Mouse (Mus musculus) kidney, embryonic 15.5 days (tissue): ENCODE results near the gene Galnt15. TPM values are rescaled to one million over a fixed set of nuclear protein-coding genes. Genes with fewer than 3 reads are reported as not detected.
A peak's percentile ranks its signal among the peaks of the same experiment; 100 is the strongest.

Source experiments
- ATAC-seq: fragments of 200-750 bp; cut with Nextera tagmentation; replicated peaks from 2 replicates; pipeline ENCODE4 v1.8.0; 2017; ENCODE audit warnings: moderate TSS enrichment; ENCODE audit not compliant: low FRiP score
- H3K27ac ChIP-seq: fragments of 300-500 bp; sonication (generic); 2 replicates; pipeline ENCODE4 v1.5.1; 2015; ENCODE audit warnings: mild to moderate bottlenecking, inconsistent platforms
- H3K27me3 ChIP-seq: fragments of 300-500 bp; sonication (generic); 2 replicates; pipeline ENCODE4 v1.6.1; 2015; ENCODE audit warnings: inconsistent platforms
- H3K36me3 ChIP-seq: fragments of 300-500 bp; sonication (generic); 2 replicates; pipeline ENCODE4 v1.6.1; 2015; ENCODE audit warnings: inconsistent platforms
- H3K4me1 ChIP-seq: fragments of 300-500 bp; sonication (generic); 2 replicates; pipeline ENCODE4 v1.6.1; 2015; ENCODE audit warnings: inconsistent platforms
- H3K4me2 ChIP-seq: fragments of 300-500 bp; sonication (generic); 2 replicates; pipeline ENCODE4 v1.6.1; 2015; ENCODE audit warnings: moderate library complexity, mild to moderate bottlenecking, inconsistent platforms
- H3K4me3 ChIP-seq: fragments of 300-500 bp; sonication (generic); replicated peaks from 2 replicates; pipeline ENCODE4 v1.5.1; 2015; ENCODE audit warnings: mild to moderate bottlenecking, inconsistent platforms
- H3K9ac ChIP-seq: fragments of 300-500 bp; sonication (generic); 2 replicates; pipeline ENCODE4 v1.6.1; 2015; ENCODE audit warnings: mild to moderate bottlenecking, inconsistent platforms
- H3K9me3 ChIP-seq: fragments of 300-500 bp; sonication (generic); replicated peaks from 2 replicates; pipeline ENCODE4 v1.6.1; 2016; ENCODE audit warnings: inconsistent platforms
- WGBS: fragments of 180-500 bp; shearing (Covaris S2); methylation state at CpG from one replicate; pipeline ENCODE4 v1.1.7; 2015; ENCODE audit warnings: mixed read lengths; 5-methylcytosine and 5-hydroxymethylcytosine counted together
- polyA plus RNA-seq: library from polyadenylated mRNA; unstranded; fragments of >200 nt; fragmentation: Nextera tagmentation; extraction: Ambion mirVana; gene quantifications from 2 replicates; pipeline ENCODE4 v1.2.1, GENCODE M21; 2015

Galnt15 gene
- polyA plus RNA-seq, 1 experiment from 2014 or later, result 0.38 TPM

DNA sequence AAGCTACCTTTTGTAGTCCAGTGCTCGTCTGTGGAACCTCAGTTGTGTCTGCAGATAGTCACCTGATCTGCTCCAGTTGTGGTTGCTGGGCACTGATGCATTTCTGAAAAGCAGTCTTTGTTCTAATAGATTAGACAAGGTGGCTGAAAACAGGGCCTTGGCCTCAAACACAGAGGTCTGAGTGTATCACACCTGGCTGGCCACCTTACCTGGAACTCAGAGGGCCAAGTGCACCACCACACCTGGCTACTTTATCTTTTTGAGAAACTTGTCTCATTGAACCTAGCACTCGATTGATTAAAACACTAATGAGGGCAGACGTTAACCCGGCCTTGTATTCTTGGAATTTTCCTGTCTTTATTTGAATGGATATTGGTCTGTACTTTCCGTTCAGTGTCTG is 66.9 kb downstream of the Galnt15 start:
- ATAC-seq, result no peak
- Histone ChIP-seq H3K4me3 (no peak overlapping the region), H3K9ac (no peak overlapping the region), H3K4me1 (peaks cover 22% of the 10 kb centered on the region), H3K4me2 (no peak overlapping the region), H3K27ac (peak overlapping the region; percentile 75), H3K9me3 (no peaks in the 10 kb centered on the region), H3K36me3 (peaks cover 78% of the 10 kb centered on the region), H3K27me3 (no peaks in the 10 kb centered on the region)
- 56% methylated on average over 5 of the region's 5 CpGs for WGBS

DNA sequence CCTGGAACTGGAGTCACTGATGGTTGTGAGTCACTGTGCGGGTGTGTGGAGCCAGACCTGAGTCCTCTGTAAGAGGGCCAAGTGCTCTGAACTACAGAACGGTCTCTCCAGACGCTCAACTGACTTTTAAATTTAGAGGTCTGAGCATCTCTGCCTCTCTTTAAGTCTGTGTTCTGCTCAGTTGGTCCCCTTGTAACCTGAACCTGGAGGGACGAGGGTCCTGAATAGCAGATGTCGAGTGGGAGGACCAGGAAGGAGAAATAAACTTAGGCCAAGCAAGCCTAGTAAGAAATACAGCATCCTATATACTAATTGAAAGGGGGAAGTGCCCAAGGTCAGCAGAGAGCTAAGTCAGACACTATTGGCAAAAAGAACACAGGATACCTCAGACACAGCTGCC is 68.0 kb downstream of the Galnt15 start:
- WGBS, result 34% methylated on average over 5 of the region's 5 CpGs
- Histone ChIP-seq H3K36me3 (peaks cover 83% of the 10 kb centered on the region), H3K4me2 (no peak overlapping the region), H3K9ac (no peak overlapping the region), H3K27me3 (no peaks in the 10 kb centered on the region), H3K4me3 (no peak overlapping the region), H3K4me1 (peaks cover 11% of the 10 kb centered on the region), H3K9me3 (no peaks in the 10 kb centered on the region), H3K27ac (peak overlapping the region; percentile 57)
- ATAC-seq, result peak; percentile 67

- no peak overlapping the region for H3K4me3 ChIP-seq
- H3K4me1 ChIP-seq, result peaks cover 7% of the 10 kb centered on the region; the same call in 1 of the 2 replicates
- H3K9ac ChIP-seq, result no peak overlapping the region
- H3K27ac ChIP-seq, result peak overlapping the region; percentile 52; the same call in 1 of the 2 replicates
- no peaks in the 10 kb centered on the region for H3K27me3 ChIP-seq
- WGBS, result 77% methylated on average over 7 of the region's 7 CpGs
- peaks cover 84% of the 10 kb centered on the region for H3K36me3 ChIP-seq
- no peaks in the 10 kb centered on the region for H3K9me3 ChIP-seq
- H3K4me2 ChIP-seq, result no peak overlapping the region
- no peak for ATAC-seq
Observed at GRCm38 (mm10) chr14:32097691-32098090, 68.9 kb downstream of the Galnt15 start.

DNA sequence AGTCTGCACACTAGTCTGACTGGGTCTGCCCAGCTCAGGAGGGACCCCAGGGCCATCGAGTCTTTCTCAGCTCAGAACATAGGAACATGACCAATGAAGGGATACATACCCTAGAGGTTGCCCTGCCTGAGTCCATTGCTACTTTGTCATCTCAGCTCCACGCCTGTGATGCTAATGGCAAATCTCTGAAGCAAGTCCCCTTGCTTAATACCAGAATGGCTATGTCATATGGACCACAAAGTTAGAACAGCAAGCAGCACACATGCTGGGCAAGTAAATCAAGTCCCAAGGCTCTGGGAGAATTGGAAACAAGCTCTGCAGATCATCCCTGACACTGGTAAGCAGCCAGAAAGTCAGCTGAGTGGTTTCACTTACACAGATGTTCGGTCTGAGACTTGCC is 70.2 kb downstream of the Galnt15 start:
- 81% methylated on average over 3 of the region's 3 CpGs for WGBS
- peaks cover 7% of the 10 kb centered on the region; the same call in 1 of the 2 replicates for H3K4me1 ChIP-seq

DNA sequence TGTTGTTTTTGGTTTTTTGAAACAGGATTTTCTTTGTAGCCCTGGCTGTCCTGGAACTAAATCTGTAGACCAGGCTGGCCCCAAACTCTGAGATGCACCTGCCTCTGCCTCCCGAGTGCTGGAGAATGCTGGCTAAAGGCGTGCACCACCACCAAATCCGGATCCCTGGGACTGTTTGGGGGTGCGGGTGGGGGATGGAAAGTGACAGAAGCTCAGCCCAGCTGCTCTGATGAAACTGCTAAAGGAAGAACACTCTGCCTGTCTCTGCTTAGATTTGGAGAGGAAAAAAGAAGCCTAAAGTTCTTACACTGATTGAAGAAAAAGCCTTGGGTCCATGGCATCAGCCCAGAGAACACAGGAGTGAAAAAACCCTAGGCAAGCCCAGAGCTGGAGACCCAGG is 74.8 kb downstream of the Galnt15 start:
- no peak overlapping the region for H3K9ac ChIP-seq
- H3K4me2 ChIP-seq, result no peak overlapping the region
- ATAC-seq, result no peak
- no peak overlapping the region for H3K4me3 ChIP-seq
- H3K27ac ChIP-seq, result no peak overlapping the region
- H3K4me1 ChIP-seq, result peaks cover 3% of the 10 kb centered on the region; the same call in 1 of the 2 replicates
- WGBS, result 84% methylated on average over 4 of the region's 4 CpGs
- no peaks in the 10 kb centered on the region for H3K27me3 ChIP-seq
- no peaks in the 10 kb centered on the region for H3K9me3 ChIP-seq
- peaks cover 48% of the 10 kb centered on the region for H3K36me3 ChIP-seq

More for the DNA sequence above, 70.2 kb downstream of the Galnt15 start:
- H3K27ac ChIP-seq, result no peak overlapping the region
- H3K36me3 ChIP-seq, result peaks cover 83% of the 10 kb centered on the region
- no peak overlapping the region for H3K9ac ChIP-seq
- no peaks in the 10 kb centered on the region for H3K27me3 ChIP-seq
- H3K4me3 ChIP-seq, result no peak overlapping the region
- no peak overlapping the region for H3K4me2 ChIP-seq
- no peaks in the 10 kb centered on the region for H3K9me3 ChIP-seq
- no peak for ATAC-seq

GRCm38 (mm10) chr14:32105663-32106062 is 76.9 kb downstream of the Galnt15 start:
- 48% methylated on average over 7 of the region's 7 CpGs for WGBS
- Histone ChIP-seq H3K9ac (no peak overlapping the region), H3K9me3 (no peaks in the 10 kb centered on the region), H3K27me3 (no peaks in the 10 kb centered on the region), H3K27ac (0 out of 2 replicates have a peak overlapping the region, but pooled peaks have one; percentile 54), H3K36me3 (peaks cover 27% of the 10 kb centered on the region), H3K4me2 (no peak overlapping the region), H3K4me1 (peaks cover 3% of the 10 kb centered on the region; the same call in 1 of the 2 replicates), H3K4me3 (no peak overlapping the region)
- ATAC-seq, result no peak; the same call in 1 of the 2 replicates

GRCm38 (mm10) chr14:32106911-32107310 is 78.1 kb downstream of the Galnt15 start:
- H3K4me2 ChIP-seq, result no peak overlapping the region
- no peak overlapping the region for H3K4me3 ChIP-seq
- peaks cover 21% of the 10 kb centered on the region for H3K36me3 ChIP-seq
- 92% methylated on average over 4 of the region's 4 CpGs for WGBS
- no peaks in the 10 kb centered on the region for H3K27me3 ChIP-seq
- no peak for ATAC-seq
- H3K9me3 ChIP-seq, result no peaks in the 10 kb centered on the region
- no peak overlapping the region for H3K27ac ChIP-seq
- H3K9ac ChIP-seq, result no peak overlapping the region
- peaks cover 3% of the 10 kb centered on the region; the same call in 1 of the 2 replicates for H3K4me1 ChIP-seq

Other genes starting within 250 kb of the Galnt15 start
- gene Ankrd28, start 198.3 kb upstream of the Galnt15 start, polyA plus RNA-seq, result 7.3 and 8.4 TPM in 2 replicates
- 38.7 and 42.2 TPM in 2 replicates for gene Oxnad1, start 56.4 kb downstream of the Galnt15 start, polyA plus RNA-seq
- gene Dph3, start 56.7 kb downstream of the Galnt15 start, polyA plus RNA-seq, result 92.9 and 109 TPM in 2 replicates
- not detected in 2 replicates for gene Msmb, start 113.0 kb downstream of the Galnt15 start, polyA plus RNA-seq
- gene Ncoa4, start 130.9 kb downstream of the Galnt15 start, polyA plus RNA-seq, result 107 and 110 TPM in 2 replicates
- gene Timm23, start 172.9 kb downstream of the Galnt15 start, polyA plus RNA-seq, result 300 and 306 TPM in 2 replicates
- 46.2 and 48.1 TPM in 2 replicates for gene Parg, start 173.0 kb downstream of the Galnt15 start, polyA plus RNA-seq